Mouse (Mus musculus) frontal cortex, adult 2 months (tissue): ENCODE results near the gene Plgrkt. TPM values are rescaled to one million over a fixed set of nuclear protein-coding genes. Genes with fewer than 3 reads are reported as not detected.

ENCODE experiments used
- polyA plus RNA-seq: library from polyadenylated mRNA; depleted of rRNA; stranded (reverse); fragments of >200 nt; gene quantifications from 2 replicates; pipeline ENCODE4 v1.2.3, GENCODE M21; 2012; rRNA removed

The Plgrkt gene
- polyA plus RNA-seq, 1 experiment: 47.3 TPM

Other genes starting within 250 kb of the Plgrkt start
- 25.2 and 26.6 TPM in 2 replicates for gene Jak2, start 115.6 kb downstream of the Plgrkt start, polyA plus RNA-seq
- 0.82 and 0.94 TPM in 2 replicates for gene Insl6, start 42.0 kb downstream of the Plgrkt start, polyA plus RNA-seq
- gene Rln1, start 32.7 kb downstream of the Plgrkt start, polyA plus RNA-seq: 0.80 and 1.3 TPM in 2 replicates
- gene Cd274, start 65 bp upstream of the Plgrkt start, polyA plus RNA-seq: 1.6 and 1.7 TPM in 2 replicates
- gene Pdcd1lg2, start 43.5 kb upstream of the Plgrkt start, polyA plus RNA-seq: 0.10 TPM in 1 of 2 replicates, not detected in the other
- 31.9 and 32.1 TPM in 2 replicates for gene Ric1, start 154.9 kb upstream of the Plgrkt start, polyA plus RNA-seq